Mouse (Mus musculus) hindbrain, embryonic 13.5 days (tissue): ENCODE results near the gene Pfkl. TPM values are rescaled to one million over a fixed set of nuclear protein-coding genes. Genes with fewer than 3 reads are reported as not detected.
"Not testable (repeated sequence)": the region's sequence is repeated elsewhere in the genome, so short reads cannot be mapped to it uniquely, and the experiment has no call there.

Experiments used
- ATAC-seq: fragments of 200-750 bp; cut with Nextera tagmentation; 2 replicates; pipeline ENCODE4 v1.8.0; 2017; ENCODE audit warnings: moderate TSS enrichment; ENCODE audit not compliant: low FRiP score
- H3K27ac ChIP-seq: fragments of 300-500 bp; sonication (generic); 2 replicates; pipeline ENCODE4 v1.5.1; 2015; ENCODE audit warnings: inconsistent platforms, mild to moderate bottlenecking, moderate library complexity
- H3K27me3 ChIP-seq: fragments of 300-500 bp; sonication (generic); 2 replicates; pipeline ENCODE4 v1.6.1; 2015; ENCODE audit warnings: mild to moderate bottlenecking, inconsistent platforms
- H3K36me3 ChIP-seq: fragments of 300-500 bp; sonication (generic); 2 replicates; pipeline ENCODE4 v1.6.1; 2015; ENCODE audit warnings: mild to moderate bottlenecking, inconsistent platforms
- H3K4me1 ChIP-seq: fragments of 300-500 bp; sonication (generic); replicated peaks from 2 replicates; pipeline ENCODE4 v1.6.1; 2015; ENCODE audit warnings: inconsistent platforms
- H3K4me2 ChIP-seq: fragments of 300-500 bp; sonication (generic); 2 replicates; pipeline ENCODE4 v1.6.1; 2015; ENCODE audit warnings: inconsistent platforms, mild to moderate bottlenecking, moderate library complexity
- H3K4me3 ChIP-seq: fragments of 300-500 bp; sonication (generic); 2 replicates; pipeline ENCODE4 v1.5.1; 2015; ENCODE audit warnings: mild to moderate bottlenecking, inconsistent platforms
- H3K9ac ChIP-seq: fragments of 300-500 bp; sonication (generic); 2 replicates; pipeline ENCODE4 v1.6.1; 2015; ENCODE audit warnings: mild to moderate bottlenecking, inconsistent platforms
- H3K9me3 ChIP-seq: fragments of 300-500 bp; sonication (generic); 2 replicates; pipeline ENCODE4 v1.6.1; 2016; ENCODE audit warnings: inconsistent platforms
- WGBS: fragments of 180-500 bp; shearing (Covaris S2); methylation state at CpG from one replicate; pipeline ENCODE4 v1.1.7; 2015; 5-methylcytosine and 5-hydroxymethylcytosine counted together
- polyA plus RNA-seq: library from polyadenylated mRNA; unstranded; fragments of >200 nt; fragmentation: Nextera tagmentation; extraction: Ambion mirVana; gene quantifications from 2 replicates; pipeline ENCODE4 v1.2.1, GENCODE M21; 2015

The Pfkl gene
- polyA plus RNA-seq, 1 experiment from 2014 or later, result 107 TPM

DNA sequence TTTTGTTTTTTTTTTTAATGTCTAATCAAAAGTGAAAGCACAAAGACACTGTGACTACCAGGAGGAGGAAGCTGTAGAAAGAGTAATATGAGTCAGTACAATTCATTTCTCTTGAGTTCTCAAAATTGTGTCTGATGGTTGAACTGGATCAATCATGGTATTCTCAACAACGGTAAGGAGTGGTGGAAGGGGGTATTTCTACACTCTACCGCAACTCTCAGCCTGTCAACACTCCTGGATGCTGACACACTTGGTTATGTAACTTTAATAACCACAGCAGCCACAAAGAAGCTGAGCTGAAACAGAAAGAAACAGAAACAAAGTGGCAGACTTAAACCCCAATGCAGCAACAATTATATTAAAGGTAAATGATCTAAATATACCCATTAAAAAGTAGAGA is 47.2 kb downstream of the Pfkl start:
- Histone ChIP-seq H3K4me3 (no peak overlapping the region), H3K9ac (no peak overlapping the region), H3K4me2 (no peak overlapping the region), H3K27ac (no peak overlapping the region), H3K9me3 (no peaks in the 10 kb centered on the region), H3K36me3 (no peaks in the 10 kb centered on the region), H3K4me1 (no peaks in the 10 kb centered on the region), H3K27me3 (peaks cover 8% of the 10 kb centered on the region; the same call in 1 of the 2 replicates)
- no peak for ATAC-seq
- WGBS, result 91% methylated on average over 2 of the region's 2 CpGs

DNA sequence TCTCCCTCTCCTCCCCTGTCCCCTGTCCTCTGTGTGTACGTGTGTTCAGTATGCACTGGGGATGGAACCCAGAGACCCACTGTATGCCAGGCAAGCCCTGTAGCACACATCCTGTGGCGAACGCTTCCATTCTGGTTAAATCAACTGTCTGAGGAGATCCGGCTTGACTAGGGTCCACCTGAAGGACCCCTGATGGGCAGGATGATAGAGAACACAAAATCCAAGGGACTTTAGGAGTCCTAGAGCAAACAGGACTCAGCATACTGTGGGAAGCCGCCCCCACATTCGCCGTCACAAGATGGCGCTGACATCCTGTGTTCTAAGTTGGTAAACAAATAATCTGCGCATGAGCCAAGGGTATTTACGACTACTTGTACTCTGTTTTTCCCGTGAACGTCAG is 59.4 kb downstream of the Pfkl start:
- WGBS, result 94% methylated on average over 9 of the region's 12 CpGs
- not testable (repeated sequence) for H3K4me3 ChIP-seq, ATAC-seq, H3K27me3 ChIP-seq, H3K9ac ChIP-seq, H3K4me1 ChIP-seq, H3K36me3 ChIP-seq, H3K4me2 ChIP-seq, H3K27ac ChIP-seq, H3K9me3 ChIP-seq

DNA sequence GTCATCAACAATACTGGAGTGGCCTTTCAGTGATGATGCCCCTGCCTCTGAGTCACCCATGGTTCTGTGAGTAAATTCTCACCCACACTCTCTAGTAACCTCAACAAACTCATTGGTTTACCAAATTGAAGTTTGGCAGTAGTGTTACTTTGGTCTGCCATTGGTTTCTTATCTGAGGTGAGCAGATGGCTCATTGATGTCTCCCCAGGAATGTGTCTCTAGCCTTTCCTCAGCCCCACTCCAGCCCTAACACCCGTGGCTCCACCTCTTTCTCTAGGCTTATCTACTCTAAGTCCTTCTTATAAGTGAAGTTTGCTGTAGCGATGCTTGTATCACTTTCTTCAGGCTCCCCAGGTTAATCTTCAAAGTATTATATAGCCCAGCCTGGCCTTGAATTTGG is 70.2 kb downstream of the Pfkl start:
- Histone ChIP-seq H3K27ac (no peak overlapping the region), H3K9ac (no peak overlapping the region), H3K36me3 (no peaks in the 10 kb centered on the region), H3K4me2 (no peak overlapping the region), H3K4me3 (no peak overlapping the region), H3K4me1 (no peaks in the 10 kb centered on the region), H3K27me3 (no peaks in the 10 kb centered on the region), H3K9me3 (no peaks in the 10 kb centered on the region)
- 80% methylated on average over 2 of the region's 2 CpGs for WGBS
- no peak for ATAC-seq

Other genes starting within 250 kb of the Pfkl start
- gene Gm3238, start 238.8 kb downstream of the Pfkl start, polyA plus RNA-seq, result not detected in 2 replicates
- not detected in 2 replicates for gene Gm7138, start 233.1 kb downstream of the Pfkl start, polyA plus RNA-seq
- gene Gm3250, start 227.5 kb downstream of the Pfkl start, polyA plus RNA-seq, result not detected in 2 replicates
- gene Gm7137, start 221.9 kb downstream of the Pfkl start, polyA plus RNA-seq, result not detected in 2 replicates
- not detected in 2 replicates for gene Gm9639, start 215.0 kb downstream of the Pfkl start, polyA plus RNA-seq
- gene Gm19668, start 210.9 kb downstream of the Pfkl start, polyA plus RNA-seq, result not detected in 2 replicates
- not detected in 2 replicates for gene Gm9507, start 198.2 kb downstream of the Pfkl start, polyA plus RNA-seq
- not detected in 2 replicates for gene Gm2696, start 195.4 kb downstream of the Pfkl start, polyA plus RNA-seq
- not detected in 2 replicates for gene Krtap10-4, start 183.0 kb downstream of the Pfkl start, polyA plus RNA-seq
- gene Krtap10-10, start 174.1 kb downstream of the Pfkl start, polyA plus RNA-seq, result not detected in 2 replicates
- gene Gm36176, start 163.3 kb downstream of the Pfkl start, polyA plus RNA-seq, result not detected in 2 replicates
- gene Gm10318, start 157.2 kb downstream of the Pfkl start, polyA plus RNA-seq, result not detected in 2 replicates
- gene Gm3285, start 148.1 kb downstream of the Pfkl start, polyA plus RNA-seq, result not detected in 2 replicates
- 12.5 and 14.0 TPM in 2 replicates for gene Lrrc3, start 107.5 kb downstream of the Pfkl start, polyA plus RNA-seq
- gene Trpm2, start 39.5 kb downstream of the Pfkl start, polyA plus RNA-seq, result 3.0 and 3.9 TPM in 2 replicates
- 38.1 and 40.5 TPM in 2 replicates for gene 1810043G02Rik, start 31.6 kb downstream of the Pfkl start, polyA plus RNA-seq
- not detected in 2 replicates for gene Dnmt3l, start 31.9 kb upstream of the Pfkl start, polyA plus RNA-seq
- 0.10 TPM in 1 of 2 replicates, not detected in the other for gene Aire, start 33.5 kb upstream of the Pfkl start, polyA plus RNA-seq
- gene Icosl, start 59.2 kb upstream of the Pfkl start, polyA plus RNA-seq, result 0.56 and 0.61 TPM in 2 replicates
- 20.3 and 21.8 TPM in 2 replicates for gene D10Jhu81e, start 159.7 kb upstream of the Pfkl start, polyA plus RNA-seq
- 15.5 and 17.3 TPM in 2 replicates for gene Pwp2, start 175.1 kb upstream of the Pfkl start, polyA plus RNA-seq
- 23.1 and 24.7 TPM in 2 replicates for gene Trappc10, start 234.6 kb upstream of the Pfkl start, polyA plus RNA-seq